Mouse (Mus musculus): ENCODE measurements around the gene Rtcb.

The Rtcb gene

DNA sequence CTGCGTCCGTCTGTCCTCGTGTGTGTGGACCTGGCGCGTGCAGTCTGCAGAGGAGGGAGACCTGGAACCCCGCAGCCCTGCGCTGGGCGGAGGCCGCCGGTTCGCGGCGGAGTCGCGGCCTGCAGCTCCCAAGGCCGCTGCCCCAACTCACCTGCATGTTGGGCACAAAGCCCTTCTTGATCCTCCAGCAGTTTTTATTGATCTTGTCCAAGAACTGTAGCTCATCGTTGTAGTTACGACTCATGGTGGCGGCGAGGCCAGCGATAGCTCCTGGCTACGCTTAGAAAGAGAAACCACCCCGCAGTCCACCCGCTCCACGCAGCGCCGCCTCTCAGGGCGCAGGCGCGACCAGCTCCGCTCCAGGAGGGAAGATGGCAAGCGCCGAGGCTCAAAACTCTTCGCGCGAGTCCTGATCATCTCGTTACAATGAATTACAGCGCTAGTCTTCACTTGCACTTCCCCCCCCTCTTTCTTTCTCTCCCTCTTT lies at the start of gene Rtcb:
TSS of gene Rtcb (minus strand) at position 360 of the 487 bp plus-strand sequence.
- peak; percentile 94 for DNase-seq

DNA sequence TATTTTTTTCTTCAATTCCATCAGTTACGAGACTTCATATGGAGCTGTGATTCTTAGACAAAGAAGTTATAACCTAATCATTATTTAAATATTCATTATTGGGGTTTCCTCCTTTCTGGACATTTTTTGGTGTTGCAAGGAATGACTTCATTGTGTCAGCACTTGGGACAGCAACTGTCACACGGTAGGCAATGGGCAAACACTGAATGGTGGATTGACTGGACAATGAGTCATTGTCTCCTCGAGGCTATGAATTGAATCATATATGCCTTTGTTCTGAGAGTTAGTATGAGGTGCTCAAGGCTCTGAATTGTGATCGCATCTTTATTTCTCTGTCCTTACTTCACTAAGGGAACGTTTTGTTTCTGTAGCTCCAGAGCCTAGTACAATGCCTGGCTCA lies 48.8 kb upstream of the Rtcb start:
- DNase-seq, result no peak

GRCm38 (mm10) chr10:86000447-86000846 lies 42.8 kb upstream of the Rtcb start:
- no peak for DNase-seq

GRCm38 (mm10) chr10:85994543-85995104 lies 37.0 kb upstream of the Rtcb start:
- no peak for DNase-seq

DNA sequence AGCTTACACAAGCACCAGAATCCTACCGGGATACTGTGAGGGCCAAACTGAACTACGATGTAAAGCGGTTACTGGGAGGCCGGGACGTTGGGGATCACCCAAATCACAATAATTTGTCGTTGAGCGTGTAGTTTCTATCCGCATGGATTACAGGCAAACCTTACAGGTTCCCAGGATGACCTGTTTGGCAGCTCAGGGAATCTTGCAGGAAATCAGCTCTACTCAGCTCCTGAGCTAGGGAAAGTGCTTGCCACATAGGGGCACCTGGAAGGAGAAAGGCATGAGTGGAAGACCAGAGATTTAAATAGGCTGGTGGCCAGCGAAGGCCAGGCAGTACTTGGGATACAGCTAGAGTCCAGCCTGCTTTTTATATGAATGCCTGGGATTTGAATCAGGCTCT lies 36.2 kb upstream of the Rtcb start:
- DNase-seq, result no peak

GRCm38 (mm10) chr10:85992412-85992811 lies 34.8 kb upstream of the Rtcb start:
- DNase-seq, result no peak

- DNase-seq, result no peak
These were observed 31.9 kb upstream of the Rtcb start for GRCm38 (mm10) chr10:85989412-85990115.

- DNase-seq, result no peak
These were observed 15.3 kb upstream of the Rtcb start for GRCm38 (mm10) chr10:85972915-85973314.

GRCm38 (mm10) chr10:85971826-85972225 lies 14.2 kb upstream of the Rtcb start:
- no peak for DNase-seq

DNA sequence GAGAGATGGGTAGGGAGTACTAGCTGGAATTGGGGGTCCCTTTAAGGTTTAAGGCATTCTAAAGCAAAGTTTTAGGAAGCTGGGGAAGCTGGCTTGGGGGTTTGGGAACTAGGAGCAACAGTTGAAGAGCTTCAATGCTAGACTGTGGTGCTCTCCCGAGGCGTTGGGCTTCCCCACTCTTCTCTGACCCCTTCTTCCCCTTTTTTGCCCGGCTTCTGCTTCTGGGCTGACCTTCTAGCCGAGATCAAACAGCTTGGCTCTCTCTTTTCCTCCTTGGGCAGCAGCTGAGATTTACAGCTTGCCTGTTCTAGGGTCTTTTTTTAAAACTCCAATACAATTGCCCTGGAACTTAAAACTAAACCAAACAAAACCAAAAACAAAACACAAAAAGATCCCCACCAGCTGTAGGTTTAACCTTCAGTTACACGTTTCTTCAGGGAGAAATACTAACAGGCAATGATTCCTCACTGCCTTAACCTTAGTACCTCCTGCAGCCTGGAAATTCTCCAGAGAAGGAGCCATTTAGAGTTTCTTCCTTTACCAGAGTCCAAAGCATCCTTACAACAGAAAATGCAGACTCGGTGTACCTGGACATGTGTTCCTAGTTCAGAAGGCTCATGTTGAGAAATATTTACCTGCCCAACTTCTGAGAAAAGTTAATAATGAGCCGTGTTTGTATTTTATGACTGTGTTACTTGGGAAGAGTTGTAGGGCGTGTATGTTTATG lies 12.4 kb upstream of the Rtcb start:
- DNase-seq, result no peak

- DNase-seq, result no peak
These were observed 11.1 kb upstream of the Rtcb start for GRCm38 (mm10) chr10:85968731-85969130.

- peak; percentile 77 for DNase-seq
These were observed 10.6 kb upstream of the Rtcb start for GRCm38 (mm10) chr10:85968157-85968634.

- no peak for DNase-seq
These were observed 10.0 kb upstream of the Rtcb start for GRCm38 (mm10) chr10:85967411-85968156.

DNA sequence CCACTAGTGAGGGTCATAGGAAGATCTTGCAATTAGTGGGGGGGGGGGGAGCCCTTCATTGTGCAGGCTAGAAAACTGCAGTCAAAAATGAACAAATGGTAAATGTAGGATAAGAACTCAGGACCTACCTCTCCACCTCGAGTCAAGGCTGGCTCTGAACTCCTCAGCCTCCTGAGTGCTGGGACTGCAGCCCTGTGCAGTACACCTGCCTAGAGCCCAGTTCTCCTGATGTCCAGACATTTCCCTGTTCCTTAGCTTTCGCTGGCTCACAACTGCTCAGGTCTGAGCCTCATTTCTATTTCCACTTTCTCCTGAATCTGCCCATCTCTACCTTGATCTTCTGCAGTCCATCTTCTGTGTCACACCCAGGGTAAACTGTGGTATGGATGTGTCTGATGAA lies 8.9 kb upstream of the Rtcb start:
- DNase-seq, result no peak

DNA sequence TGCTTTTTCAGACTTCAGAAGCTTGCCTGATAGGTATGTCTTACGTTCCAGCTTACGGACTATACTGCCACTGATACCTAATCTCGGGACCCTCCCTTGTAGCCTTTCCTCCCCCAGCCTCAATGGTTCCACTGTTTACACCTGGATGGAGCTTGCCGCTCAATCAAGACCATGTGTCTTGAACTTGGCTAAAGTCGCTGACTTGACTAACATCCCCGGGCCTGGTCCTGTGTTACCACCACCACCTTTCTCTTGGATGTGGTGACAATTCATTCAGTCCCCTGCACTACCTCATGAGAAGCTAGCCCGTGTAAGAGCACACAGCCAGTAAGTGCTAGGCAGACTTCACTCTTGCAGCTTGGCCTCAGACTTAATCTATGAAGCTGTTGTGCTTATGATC lies 6.7 kb upstream of the Rtcb start:
- no peak for DNase-seq

DNA sequence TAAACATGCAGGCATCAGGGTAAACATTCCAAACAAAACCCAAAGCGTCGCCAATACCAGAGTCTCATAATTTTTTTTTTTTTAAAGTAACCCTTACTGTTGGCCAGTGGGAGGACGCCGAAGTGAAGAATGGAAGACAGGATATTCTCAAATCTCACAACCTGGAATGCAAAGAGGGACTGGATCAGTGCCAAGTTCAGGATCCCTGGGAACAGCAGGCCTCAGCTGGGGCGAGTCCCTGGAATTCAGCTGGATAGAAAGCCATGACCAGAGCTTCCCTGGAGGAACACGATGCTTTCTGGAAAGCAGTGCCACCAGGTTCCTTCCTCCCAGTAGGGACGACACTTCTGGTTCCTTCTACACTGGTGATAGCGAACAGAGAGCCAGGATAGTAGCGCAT lies 5.3 kb upstream of the Rtcb start:
- no peak for DNase-seq

DNA sequence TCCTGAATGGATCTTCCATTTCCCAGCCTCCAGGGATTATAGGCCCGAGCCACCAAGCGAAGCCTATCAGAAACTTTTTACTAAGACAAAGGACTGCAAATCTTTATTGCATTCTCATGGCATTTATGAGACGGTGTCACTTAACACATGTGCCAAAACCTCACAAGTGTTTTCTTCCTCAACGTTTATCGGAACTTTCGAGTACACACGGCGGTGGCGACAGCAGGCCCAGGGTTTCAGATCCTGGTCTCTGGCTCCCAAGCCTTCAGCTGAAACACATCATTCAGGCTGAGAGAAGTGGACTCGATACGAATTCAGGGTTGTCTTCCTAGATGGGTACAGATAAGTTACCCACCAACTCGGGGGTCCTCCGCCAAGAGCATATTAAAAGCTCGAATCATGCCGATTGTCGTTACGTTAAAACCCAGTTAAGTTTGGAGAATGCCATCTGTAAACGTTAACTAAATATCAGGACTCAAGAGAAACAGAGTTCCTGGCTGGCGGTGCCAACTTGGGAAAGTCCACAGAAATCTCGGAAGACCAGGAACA lies 678 bp downstream of the Rtcb start:
- no peak for DNase-seq

DNA sequence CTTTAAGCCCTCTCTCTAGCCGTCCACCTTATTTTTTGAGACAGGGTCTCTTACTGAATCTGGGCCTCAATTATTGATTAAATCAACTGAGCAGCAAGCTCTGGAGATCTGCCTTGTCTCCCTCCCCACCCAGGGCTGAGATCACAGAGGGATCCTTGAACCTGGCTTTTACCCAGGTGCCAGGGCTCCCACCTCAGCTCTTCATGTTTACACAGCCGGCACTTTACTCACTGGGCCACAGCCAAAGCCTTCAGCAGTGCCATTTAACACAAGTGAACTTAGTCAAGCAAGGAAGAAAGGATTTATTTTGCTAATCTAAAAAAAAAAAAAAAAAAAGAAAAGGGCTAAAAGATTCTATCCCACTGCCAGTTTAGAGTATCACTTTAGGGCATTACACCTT lies 3.2 kb downstream of the Rtcb start:
- DNase-seq, result no peak

- DNase-seq, result no peak
These were observed 4.2 kb downstream of the Rtcb start for GRCm38 (mm10) chr10:85953401-85953800.

DNA sequence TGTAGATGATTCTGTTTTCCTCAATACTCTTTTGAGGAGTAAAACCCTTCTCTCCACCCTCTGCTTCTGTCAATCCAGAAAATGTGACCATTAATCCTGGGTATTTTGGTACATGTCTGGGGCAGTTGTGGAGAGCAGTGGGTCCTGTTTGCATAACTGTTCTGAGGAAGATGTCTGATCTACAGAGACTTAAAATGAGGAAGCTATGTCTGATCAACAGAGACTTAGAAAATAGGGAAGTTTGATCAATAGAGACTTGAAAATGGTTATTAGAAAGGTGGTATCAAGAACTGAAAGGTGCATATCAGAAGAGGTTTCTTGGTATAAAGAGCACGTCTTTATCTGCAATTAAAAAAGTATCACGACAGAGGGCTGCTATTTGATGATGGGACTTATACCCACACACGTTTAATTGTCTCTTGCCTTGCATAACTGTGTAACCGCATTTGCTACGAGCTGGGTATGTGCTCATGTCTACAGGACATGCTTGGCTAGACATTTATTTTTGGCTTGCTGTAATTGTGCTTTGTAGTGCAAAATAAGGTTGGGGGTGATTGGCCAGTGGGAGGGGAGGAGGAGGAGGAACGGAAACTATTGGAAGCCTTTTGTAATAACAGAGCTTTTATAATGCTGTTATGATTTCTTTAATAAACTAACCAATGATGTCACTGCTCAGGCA lies 5.7 kb downstream of the Rtcb start:
- DNase-seq, result no peak

GRCm38 (mm10) chr10:85948483-85949196 lies 9.0 kb downstream of the Rtcb start:
- no peak for DNase-seq

All from cerebellum, adult 9-10 months (tissue).